Mouse (Mus musculus) A20 (cell line): ENCODE measurements around the gene Syde2.
A peak's percentile ranks its signal among the peaks of the same experiment; 100 is the strongest.
"Not testable (repeated sequence)": the region's sequence is repeated elsewhere in the genome, so short reads cannot be mapped to it uniquely, and the experiment has no call there.

Experiments
- DNase-seq: peaks from one replicate; pipeline ENCODE4 v3.0.0-alpha.2; 2011; ENCODE audit warnings: low read depth, low spot score

Gene Syde2

GRCm38 (mm10) chr3:145987268-145987969, at the start of gene Syde2:
Syde2 (plus strand) TSS chr3:145987870.
- no peak for DNase-seq

DNA sequence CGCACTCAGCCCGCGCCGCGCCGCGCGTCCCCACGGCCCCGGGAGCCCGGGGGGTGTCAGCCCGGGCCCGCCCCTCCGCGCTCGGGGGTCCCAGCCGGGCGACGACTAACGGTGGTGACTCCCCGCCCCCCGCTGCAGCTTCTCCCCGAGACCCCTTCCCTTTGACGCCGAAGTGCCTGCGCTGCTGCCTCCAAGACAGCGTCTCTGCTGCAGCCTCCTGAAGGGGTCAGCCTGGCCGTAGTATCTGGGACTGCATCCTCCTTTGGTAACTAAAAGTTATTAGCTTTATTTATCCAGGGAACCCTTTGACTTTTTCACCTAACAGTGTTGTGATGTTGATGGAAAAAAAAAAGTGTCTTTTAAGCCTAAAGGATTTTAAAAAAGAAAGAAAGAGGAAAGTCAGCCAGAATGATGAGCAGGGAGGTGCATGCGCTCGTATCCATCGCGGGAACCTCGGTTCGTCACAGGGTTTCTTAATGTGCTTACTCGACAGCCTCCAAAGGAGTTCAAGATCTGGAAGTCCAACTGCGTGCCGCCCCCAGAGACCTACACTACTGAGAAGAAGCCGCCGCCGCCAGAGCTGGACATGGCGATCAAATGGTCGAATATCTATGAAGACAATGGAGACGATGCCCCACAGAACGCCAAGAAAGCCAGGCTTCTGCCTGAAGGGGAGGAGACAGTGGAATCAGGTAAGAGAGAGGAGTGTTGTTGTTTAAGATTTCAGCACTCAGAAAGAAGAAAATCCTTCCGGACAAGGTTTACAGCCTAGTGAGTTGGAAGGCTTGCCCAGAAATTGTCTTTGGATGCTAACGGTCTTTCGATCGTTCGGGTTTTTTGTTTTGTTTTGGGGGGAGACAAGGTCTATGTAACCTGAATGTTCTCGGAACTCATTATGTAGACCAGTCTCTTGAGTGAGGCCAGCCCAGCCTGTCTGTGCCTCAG, 49.0 kb upstream of the Syde2 start:
- DNase-seq: peak; percentile 59

DNA sequence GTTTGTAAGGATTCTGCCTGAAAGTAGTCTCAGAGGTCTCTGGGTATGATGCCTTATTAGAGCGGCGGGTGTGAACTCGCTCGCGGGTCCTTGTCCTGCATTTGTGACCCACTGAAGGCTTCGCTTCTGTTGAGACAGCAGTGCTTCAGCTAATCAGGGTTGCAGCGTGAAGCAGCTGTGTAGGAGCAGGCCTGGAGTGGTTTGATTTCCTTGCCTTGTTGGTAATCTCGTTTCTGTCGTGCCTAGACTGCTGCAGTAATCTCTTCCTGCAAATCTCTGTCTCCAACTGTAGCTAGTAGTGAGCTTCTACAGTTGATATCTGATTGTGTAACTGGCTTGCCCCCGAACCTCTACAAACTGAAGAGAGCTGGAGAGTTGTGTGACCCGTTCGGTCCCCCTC, 48.3 kb upstream of the Syde2 start:
- DNase-seq: peak; percentile 42

GRCm38 (mm10) chr3:145939971-145940370, 47.7 kb upstream of the Syde2 start:
- peak; percentile 56 for DNase-seq

GRCm38 (mm10) chr3:145941971-145942370, 45.7 kb upstream of the Syde2 start:
- peak; percentile 89 for DNase-seq

DNA sequence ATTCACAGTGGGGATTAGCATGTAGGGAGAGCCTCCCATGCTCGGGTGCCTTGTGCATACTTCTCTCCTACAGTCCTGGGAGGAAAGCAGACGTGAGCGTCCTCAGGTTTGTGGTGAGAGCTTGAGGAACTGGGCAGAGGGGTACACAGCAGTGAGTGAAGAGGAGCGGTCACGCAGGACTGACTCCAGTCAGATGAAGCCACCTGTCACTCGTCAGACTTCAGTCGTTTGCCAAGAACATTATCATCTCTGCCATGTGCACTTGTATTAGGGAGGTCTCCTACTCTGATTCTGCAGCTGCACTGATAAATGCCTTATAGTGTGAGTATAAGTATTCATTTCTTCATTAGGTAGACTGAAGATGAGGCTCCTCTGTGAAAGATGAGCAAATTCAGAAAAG, 43.3 kb upstream of the Syde2 start:
- peak; percentile 88 for DNase-seq

DNA sequence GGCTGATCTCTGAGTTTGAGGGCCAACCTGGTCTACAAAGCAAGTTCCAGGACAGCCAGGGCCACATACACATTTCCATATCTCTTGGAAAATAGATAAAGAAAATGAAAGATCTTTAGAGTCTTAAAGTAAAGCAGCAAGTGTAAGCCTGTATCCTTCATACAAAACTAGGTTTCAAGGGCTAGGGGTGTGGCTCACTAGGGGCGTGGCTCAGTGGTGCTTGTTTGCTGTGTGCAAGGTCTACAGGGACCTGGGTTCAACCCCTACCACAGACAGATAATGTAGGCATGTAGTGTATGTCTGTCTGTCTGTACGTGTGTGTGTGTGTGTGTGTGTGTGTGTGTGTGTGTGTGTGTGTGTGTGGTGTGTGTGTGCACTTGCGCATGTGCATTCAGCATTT, 41.8 kb upstream of the Syde2 start:
- no peak for DNase-seq

DNA sequence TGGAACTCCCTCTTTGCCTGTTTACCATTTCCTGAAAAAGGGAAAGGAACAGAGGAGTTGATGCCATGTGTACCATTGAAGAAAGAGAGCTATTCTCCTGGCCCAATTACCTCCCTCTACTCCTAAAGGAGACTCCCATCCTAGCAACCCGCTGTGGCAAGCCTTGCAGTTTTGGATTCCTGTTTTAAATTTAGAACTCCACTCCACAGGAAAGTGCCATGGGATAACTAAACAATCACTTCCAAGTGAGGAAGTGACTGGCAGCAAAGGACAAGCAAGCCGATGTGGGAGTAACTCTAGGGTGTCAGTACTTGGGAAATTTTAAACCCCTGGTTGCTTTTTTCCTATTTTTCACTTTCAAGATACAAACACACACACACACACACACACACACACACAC, 41.0 kb upstream of the Syde2 start:
- DNase-seq: no peak

GRCm38 (mm10) chr3:145947539-145948204, 40.0 kb upstream of the Syde2 start:
- DNase-seq: no peak

DNA sequence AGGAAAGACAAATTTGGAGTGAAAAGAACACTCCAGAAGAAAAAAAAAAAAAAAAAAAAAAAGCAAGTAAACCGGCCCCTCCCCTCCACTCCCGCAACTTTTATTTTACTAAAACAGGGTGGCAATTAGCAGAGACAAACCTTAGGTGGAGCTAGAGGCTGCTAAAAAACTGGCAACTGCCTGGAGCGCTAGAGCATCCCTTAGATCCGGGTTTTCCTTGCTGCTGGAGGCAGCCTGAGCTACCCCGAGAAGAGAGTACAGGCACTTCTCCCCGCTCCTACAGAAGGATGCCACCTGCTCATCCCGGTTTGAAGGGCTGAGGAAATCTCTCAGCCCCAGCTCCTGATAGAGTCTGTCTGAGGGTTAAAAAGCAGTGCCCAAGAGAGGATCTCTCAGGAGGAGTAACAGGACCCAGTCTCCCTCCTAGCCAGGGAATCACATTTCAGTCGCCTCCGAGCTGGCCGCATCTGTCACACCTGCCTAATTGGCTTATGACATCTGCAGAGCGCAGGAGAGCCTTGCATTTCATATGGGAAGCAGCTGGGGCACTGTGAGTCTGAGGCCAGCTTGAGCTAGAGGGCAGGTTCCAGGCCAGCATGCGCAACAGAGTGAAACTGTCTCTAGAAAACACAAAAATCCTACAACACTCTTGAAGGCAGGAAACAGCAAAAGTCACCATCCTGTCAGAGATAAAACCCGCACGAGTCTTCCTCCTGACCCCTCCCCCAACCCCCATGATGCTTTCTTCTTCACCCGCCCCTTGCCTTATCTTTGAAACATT, 37.4 kb upstream of the Syde2 start:
- DNase-seq: no peak

DNA sequence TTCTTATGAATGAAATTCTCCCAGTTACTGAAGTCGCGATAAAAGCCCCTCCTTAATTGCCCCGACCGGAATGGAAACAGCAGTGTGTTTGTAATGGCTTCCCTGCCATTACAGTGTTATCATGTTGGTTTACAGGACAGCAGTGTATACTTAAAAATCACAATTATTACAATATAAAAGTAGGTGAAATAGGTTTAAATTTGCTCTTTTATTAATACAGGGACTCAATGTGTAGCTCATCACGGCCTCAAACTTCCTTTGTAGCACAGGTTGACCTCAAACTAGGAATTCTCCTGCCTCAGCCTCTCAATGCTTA, 36.9 kb upstream of the Syde2 start:
- no peak for DNase-seq

DNA sequence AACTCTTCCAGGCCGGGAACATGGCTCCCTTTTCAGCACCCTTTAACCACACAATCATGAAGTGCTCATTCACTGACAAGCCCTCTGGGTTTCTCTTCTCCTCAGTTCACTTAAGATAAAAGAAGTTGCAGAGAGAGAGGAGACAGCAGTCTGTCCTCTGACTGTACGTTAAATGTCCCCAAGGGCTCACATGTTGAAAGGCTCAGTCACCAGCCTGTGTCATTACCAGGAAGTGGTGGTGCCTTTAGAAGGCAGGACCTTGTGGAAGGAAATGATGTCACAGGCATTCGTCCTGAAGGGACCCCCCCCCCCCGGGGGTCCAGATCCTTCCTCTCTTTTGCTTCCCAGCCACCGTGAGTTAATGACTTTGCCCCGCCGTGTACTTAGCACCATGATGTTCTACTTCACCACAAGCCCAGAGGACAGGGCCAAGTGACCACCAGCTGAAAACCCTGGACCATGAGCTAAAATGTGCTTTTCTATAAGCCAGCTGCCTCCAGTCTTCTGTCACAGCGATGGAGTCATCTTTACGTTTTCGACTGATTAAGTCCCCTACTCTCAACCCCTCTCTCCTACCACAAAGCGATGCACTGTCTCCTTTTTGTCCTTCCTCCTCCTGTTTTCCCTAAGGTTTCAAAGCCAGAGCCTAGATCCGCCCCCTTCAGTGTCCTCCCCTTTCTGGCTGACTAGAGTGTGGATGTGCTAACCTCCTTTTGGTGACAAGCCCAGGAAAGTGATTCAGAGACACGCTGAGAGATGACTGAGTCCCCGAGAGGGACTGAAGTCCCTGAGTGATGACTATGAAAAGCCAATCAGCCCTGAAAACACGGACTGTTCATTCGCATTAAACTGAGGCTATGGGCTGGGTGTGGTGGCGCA, 36.1 kb upstream of the Syde2 start:
- no peak for DNase-seq

GRCm38 (mm10) chr3:145952945-145953344, 34.7 kb upstream of the Syde2 start:
- DNase-seq: no peak

DNA sequence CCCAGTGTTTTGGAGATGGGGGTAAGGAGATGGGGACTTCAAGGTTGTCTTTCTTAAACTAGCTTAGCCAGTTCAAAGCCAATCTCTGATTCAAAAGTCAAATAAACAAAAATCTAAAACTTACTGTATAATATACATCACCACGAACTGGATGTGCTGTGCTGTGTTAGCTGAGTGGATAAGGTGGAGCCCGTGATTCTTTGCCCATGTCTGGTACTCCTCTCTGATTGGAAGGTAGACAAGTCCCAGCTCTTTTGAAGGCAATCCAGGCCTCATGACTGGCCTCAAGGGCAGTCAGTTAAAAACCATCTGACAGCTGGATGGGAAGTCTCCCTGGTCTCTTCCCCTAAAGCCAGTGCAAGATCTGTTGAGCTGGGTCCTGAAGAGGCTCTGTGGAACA, 34.3 kb upstream of the Syde2 start:
- no peak for DNase-seq

DNA sequence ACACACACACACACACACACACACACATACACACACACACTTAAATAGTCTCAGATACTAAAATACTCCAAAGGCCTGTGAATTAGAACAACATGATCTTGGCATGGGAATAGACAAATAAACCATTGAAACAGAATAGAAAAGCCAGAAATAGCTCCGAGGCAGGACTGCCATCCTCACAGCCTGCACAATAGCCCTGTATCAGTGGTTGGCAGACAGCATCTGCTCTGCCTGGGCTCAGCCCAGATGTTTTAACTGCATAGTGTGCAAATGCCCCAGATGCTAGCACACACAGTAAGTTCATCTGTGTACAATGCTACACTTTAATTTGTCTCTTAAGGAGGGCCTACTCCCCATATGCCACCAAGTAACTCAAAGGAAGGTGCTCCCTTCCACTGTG, 27.8 kb upstream of the Syde2 start:
- no peak for DNase-seq

DNA sequence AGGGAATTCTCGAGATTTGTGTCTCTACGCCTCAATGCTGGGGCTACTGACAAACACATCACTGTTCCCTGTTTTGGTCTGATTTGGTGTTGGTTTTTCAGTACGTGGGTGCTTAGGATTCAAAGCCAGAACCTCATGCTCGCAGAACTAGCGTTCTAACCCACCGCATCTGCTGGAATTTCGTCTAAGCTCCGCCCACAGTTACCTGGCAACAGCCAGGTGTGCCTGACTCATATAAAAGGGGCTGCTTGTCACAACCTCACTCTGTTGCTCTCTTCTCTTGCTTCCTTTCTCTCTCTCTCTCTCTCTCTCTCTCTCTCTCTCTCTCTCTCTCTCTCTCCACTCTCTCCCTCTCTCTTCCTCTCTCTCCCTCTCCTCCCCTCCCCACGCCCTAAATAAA, 25.3 kb upstream of the Syde2 start:
- no peak for DNase-seq

- no peak for DNase-seq
These were observed 24.3 kb upstream of the Syde2 start for GRCm38 (mm10) chr3:145963101-145964017.

DNA sequence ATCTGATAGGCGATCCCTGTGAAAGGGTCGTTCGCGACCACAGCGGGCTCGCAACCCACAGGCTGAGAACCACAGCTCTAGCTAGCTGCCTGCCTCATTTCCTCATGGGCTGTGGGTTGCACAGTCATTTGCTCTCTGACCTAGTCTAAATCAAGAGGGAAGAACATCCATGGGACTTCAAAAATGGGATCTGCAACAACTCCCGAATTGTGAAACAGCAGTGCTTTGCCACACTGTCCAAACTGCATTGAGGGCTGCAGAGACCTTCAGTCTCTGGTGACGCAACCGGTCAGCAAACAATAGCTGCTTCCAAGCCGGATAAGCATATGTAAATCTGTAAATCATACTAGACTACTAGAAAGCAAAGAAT, 23.7 kb upstream of the Syde2 start:
- no peak for DNase-seq

- DNase-seq: no peak
These were observed 23.2 kb upstream of the Syde2 start for GRCm38 (mm10) chr3:145964473-145964872.

DNA sequence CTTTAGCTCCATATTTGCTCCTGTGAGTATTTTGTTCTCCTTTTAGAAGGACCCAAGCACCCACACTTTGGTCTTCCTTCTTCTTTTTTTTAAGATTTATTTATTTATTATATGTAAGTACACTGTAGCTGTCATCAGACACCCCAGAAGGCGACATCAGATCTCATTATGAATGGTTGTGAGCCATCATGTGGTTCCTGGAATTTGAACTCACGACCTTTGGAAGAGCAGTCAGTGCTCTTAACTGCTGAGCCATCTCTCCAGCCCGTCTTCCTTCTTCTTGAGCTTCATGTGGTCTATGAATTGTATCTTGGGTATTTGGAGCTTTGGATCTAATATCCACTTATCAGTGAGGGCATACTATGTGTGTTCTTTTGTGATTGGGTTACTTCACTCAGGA, 22.1 kb upstream of the Syde2 start:
- DNase-seq: not testable (repeated sequence)
